Comparison of ENCODE assay signal across 29 mouse cellular contexts in genomic region chr2:59420496-59420895, GRCm38 (mm10).
DNase-seq lines count a peak whose midpoint lies in the region; ATAC-seq lines count a peak whose summit lies in the region.
"Had no signal": no experiment of that assay in that cellular context is flagged by ENCODE, and none has a peak within 500 bp of the region (broad histone marks: within the 10 kb centered on the region; RNA-seq: fewer than 3 reads in every experiment).

No protein-coding gene starts in this region.

- H3K9me3 ChIP-seq in lung, embryonic 15.5 days = no peaks in the 10 kb centered on the region
- H3K9me3 ChIP-seq in stomach, embryonic 16.5 days (replicated peaks; ENCODE audit: control insufficient read depth, low read length) = no peaks in the 10 kb centered on the region
- H3K9me3 ChIP-seq: embryonic facial prominence, embryonic 10.5 days; embryonic facial prominence, embryonic 13.5 days; forebrain, embryonic 12.5 days; forebrain, embryonic 15.5 days; G1E; heart, embryonic 12.5 days; heart, embryonic 15.5 days; hindbrain, embryonic 10.5 days; hindbrain, embryonic 13.5 days had no signal

- WGBS in lung, embryonic 15.5 days = 43% methylated on average over 5 of the region's 5 CpGs
- WGBS in stomach, embryonic 16.5 days = 53% methylated on average over 5 of the region's 5 CpGs

- 0 out of 2 replicates have a peak overlapping the region, but pooled peaks have one; percentile 20 for H3K27ac ChIP-seq in lung, embryonic 15.5 days
- peak overlapping the region; percentile 48; the same call in 1 of the 2 replicates for H3K27ac ChIP-seq in stomach, embryonic 16.5 days (ENCODE audit: low read length)
- H3K27ac ChIP-seq: embryonic facial prominence, embryonic 10.5 days; embryonic facial prominence, embryonic 13.5 days; forebrain, embryonic 12.5 days; forebrain, embryonic 15.5 days; heart, embryonic 15.5 days; hindbrain, embryonic 10.5 days; hindbrain, embryonic 13.5 days had no signal

- ATAC-seq in lung, embryonic 15.5 days (ENCODE audit: borderline replicate concordance, extremely low read depth, low FRiP score, low TSS enrichment) = 0 out of 2 replicates have a peak, but pooled peaks have one; percentile 7
- no peak for ATAC-seq in stomach, embryonic 16.5 days (ENCODE audit: insufficient read depth, low FRiP score)
- ATAC-seq: forebrain, embryonic 15.5 days; hindbrain, embryonic 16.5 days had no signal

- H3K4me2 ChIP-seq in lung, embryonic 15.5 days = no peak overlapping the region
- no peak overlapping the region for H3K4me2 ChIP-seq in stomach, embryonic 16.5 days (ENCODE audit: low read depth, low read length)
- H3K4me2 ChIP-seq: embryonic facial prominence, embryonic 13.5 days; forebrain, embryonic 12.5 days; forebrain, embryonic 15.5 days; heart, embryonic 12.5 days; heart, embryonic 15.5 days; hindbrain, embryonic 13.5 days had no signal

- no peak overlapping the region for H3K4me3 ChIP-seq in lung, embryonic 15.5 days
- H3K4me3 ChIP-seq in stomach, embryonic 16.5 days (replicated peaks; ENCODE audit: low read length) = no peak overlapping the region
- H3K4me3 ChIP-seq: embryonic facial prominence, embryonic 10.5 days; embryonic facial prominence, embryonic 13.5 days; erythroblast, embryonic 14.5 days; forebrain, embryonic 12.5 days; forebrain, embryonic 15.5 days; heart, embryonic 12.5 days; heart, embryonic 15.5 days; hindbrain, embryonic 10.5 days; hindbrain, embryonic 13.5 days had no signal

- no peaks in the 10 kb centered on the region for H3K27me3 ChIP-seq in lung, embryonic 15.5 days
- no peaks in the 10 kb centered on the region for H3K27me3 ChIP-seq in stomach, embryonic 16.5 days (ENCODE audit: control insufficient read depth, insufficient read depth, low read length)
- H3K27me3 ChIP-seq: CH12.LX; embryonic facial prominence, embryonic 13.5 days; forebrain, embryonic 12.5 days; forebrain, embryonic 15.5 days; heart, embryonic 12.5 days; heart, embryonic 15.5 days; hindbrain, embryonic 13.5 days had no signal

- H3K9ac ChIP-seq in lung, embryonic 15.5 days = no peak overlapping the region
- no peak overlapping the region for H3K9ac ChIP-seq in stomach, embryonic 16.5 days (ENCODE audit: low read length)
- H3K9ac ChIP-seq: embryonic facial prominence, embryonic 13.5 days; forebrain, embryonic 12.5 days; forebrain, embryonic 15.5 days; heart, embryonic 12.5 days; heart, embryonic 15.5 days; hindbrain, embryonic 13.5 days had no signal

- H3K4me1 ChIP-seq in lung, embryonic 15.5 days = peaks cover 26% of the 10 kb centered on the region
- H3K4me1 ChIP-seq in stomach, embryonic 16.5 days (ENCODE audit: control insufficient read depth, insufficient read depth, low read length) = peaks cover 25% of the 10 kb centered on the region
- H3K4me1 ChIP-seq: forebrain, embryonic 15.5 days had no signal

- DNase-seq in lung, postnatal 25 days (ENCODE audit: low spot score) = no peak
- DNase-seq in ovary, adult 18-20 months (ENCODE audit: low spot score) = peak; percentile 79
- DNase-seq in ovary, postnatal 14 days (ENCODE audit: low spot score) = no peak
- DNase-seq in testis, postnatal 10 days (ENCODE audit: low spot score) = no peak
- DNase-seq: adrenal gland, adult 2 months; adrenal gland, postnatal 25 days; B cell, adult 2 months; cerebellum, adult 11-12 months; cerebellum, adult 8-10 months; cerebellum, postnatal 36 days; embryo, embryonic 11 days; gastrocnemius, postnatal 25 days; heart, adult 18-20 months; heart, postnatal 10 days; heart, postnatal 36 days had no signal

- no peaks in the 10 kb centered on the region for H3K36me3 ChIP-seq in lung, embryonic 15.5 days
- H3K36me3 ChIP-seq in stomach, embryonic 16.5 days (ENCODE audit: control insufficient read depth, insufficient read depth, low read length) = no peaks in the 10 kb centered on the region
- H3K36me3 ChIP-seq: embryonic facial prominence, embryonic 10.5 days; embryonic facial prominence, embryonic 13.5 days; forebrain, embryonic 12.5 days; forebrain, embryonic 15.5 days; G1E; heart, embryonic 12.5 days; heart, embryonic 15.5 days; hindbrain, embryonic 10.5 days; hindbrain, embryonic 13.5 days had no signal
